Mouse (Mus musculus): ENCODE results near the gene Hipk2. TPM values are rescaled to one million over a fixed set of nuclear protein-coding genes. Genes with fewer than 3 reads are reported as not detected.

Hipk2 gene
- total RNA-seq, 2 experiments from 2014 or later, result 55.9 to 59.9 TPM

DNA sequence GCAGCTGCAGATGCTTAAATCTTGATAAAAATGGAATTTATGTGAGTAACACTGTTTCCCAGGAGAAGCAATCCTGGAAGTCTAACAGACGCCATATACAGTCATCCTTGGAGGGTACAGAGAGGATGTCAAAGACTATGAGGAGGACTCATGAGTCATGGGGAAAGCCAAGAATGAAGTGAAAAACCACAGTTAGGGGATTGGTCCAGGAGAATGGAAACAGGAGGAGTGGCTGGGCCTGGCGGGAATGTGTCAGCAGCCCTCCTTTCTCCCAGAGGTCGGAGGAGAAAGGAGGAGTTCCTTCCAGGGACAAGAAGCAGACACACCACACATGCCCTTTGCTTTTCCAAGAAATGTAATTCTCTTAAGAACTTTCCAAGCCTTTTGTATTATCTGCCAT is 46.5 kb downstream of the Hipk2 start:
- Histone ChIP-seq H3K4me3 (no peak overlapping the region), H3K27ac (no peak overlapping the region)
- TF ChIP-seq CTCF (conservative IDR thresholded peaks at IDR 0.05), result no peak
- no peak for DNase-seq (ENCODE audit: low spot score in 2 of 2)

DNA sequence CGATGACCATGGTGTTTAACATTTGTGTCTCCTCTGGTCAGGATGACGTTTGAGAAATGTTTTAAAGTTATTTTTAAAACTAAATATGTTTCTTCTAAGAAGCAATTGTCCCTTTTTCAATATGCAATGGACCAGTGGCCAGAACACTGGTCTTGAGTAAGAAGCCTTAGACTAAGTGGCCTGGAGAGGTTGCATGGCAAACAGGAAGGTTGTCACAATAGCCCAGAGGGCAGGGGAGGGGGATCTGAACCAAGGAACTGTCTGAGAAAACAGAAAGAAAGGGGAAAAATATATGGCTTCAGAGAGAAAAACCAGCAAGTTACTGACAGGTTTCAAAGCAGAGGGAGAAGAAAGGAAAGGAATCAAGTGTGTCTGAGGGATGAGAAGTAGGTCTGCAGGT is 47.8 kb downstream of the Hipk2 start:
- Histone ChIP-seq H3K4me3 (no peak overlapping the region), H3K27ac (no peak overlapping the region)
- DNase-seq (ENCODE audit: low spot score in 2 of 2), result no peak
- TF ChIP-seq CTCF (conservative IDR thresholded peaks at IDR 0.05), result no peak

DNA sequence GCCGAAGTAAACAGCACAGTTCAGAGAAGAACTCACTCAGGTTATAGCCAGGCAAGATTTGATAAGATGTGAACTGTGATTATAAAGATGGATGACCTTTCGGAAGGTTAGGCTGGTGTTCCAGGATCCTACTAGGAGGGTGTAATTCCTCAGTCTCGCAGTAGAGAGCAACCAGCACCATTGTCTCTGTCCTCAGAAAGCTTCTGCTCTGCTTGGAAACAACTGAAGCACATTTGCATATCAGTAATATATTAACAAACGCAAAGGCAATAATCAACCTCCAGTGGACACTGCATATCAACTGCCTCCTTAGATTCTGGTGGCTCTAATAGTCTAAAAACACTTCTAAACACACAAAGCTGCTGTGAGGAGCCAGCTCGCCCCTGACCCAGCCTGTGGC is 48.5 kb downstream of the Hipk2 start:
- no peak overlapping the region for H3K27ac ChIP-seq
- H3K4me3 ChIP-seq, result no peak overlapping the region
- peak; percentile 34 for TF ChIP-seq CTCF (conservative IDR thresholded peaks at IDR 0.05)
- DNase-seq (ENCODE audit: low spot score in 2 of 2), result no peak

DNA sequence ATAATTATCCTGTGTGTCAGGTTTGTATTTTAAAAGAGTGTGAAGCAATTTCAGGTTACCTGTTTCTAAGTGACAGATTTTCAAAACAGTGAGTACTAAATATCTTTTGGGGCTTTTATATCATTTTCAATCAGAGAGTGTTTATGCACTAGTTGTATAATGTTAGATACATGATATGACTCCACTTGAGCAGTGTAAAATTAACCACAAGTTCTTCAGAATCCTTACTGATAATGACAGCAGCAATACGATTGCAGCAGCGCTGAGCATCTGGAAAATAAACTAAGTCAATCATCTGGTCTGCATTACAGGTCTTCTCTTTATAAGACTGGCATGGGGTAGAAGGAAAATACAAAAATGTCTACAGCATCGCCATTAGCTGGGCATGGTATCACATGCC is 49.1 kb downstream of the Hipk2 start:
- no peak for TF ChIP-seq CTCF (conservative IDR thresholded peaks at IDR 0.05)
- DNase-seq (ENCODE audit: low spot score in 2 of 2), result no peak
- Histone ChIP-seq H3K27ac (no peak overlapping the region), H3K4me3 (no peak overlapping the region)

- TF ChIP-seq CTCF (conservative IDR thresholded peaks at IDR 0.05), result no peak
Observed at GRCm38 (mm10) chr6:38825886-38826285, 50.1 kb downstream of the Hipk2 start.

DNA sequence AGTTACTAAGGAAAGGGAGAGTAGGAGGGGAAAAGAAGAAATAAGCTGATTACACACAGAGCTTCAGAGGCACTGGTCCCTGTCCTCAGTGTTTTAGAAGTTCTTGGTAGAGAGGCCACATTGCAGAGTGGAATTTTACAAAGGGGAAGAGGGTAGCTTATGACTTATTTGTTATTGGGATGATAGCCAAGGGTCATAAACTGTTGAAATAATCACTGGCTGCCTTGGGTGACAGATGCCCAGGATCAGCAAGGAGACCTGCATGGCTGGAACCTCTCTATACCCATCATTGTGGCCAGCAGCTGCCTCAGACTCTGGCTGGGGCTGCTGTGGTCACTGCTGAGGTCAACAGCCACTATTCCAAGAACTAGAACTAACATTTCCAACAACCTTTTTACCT is 52.1 kb downstream of the Hipk2 start:
- Histone ChIP-seq H3K27ac (no peak overlapping the region), H3K4me3 (no peak overlapping the region)
- no peak for TF ChIP-seq CTCF (conservative IDR thresholded peaks at IDR 0.05)
- DNase-seq (ENCODE audit: low spot score in 2 of 2), result no peak

More at GRCm38 (mm10) chr6:38825886-38826285, 50.1 kb downstream of the Hipk2 start:
- Histone ChIP-seq H3K4me3 (no peak overlapping the region), H3K27ac (no peak overlapping the region)
- no peak for DNase-seq (ENCODE audit: low spot score in 2 of 2)

GRCm38 (mm10) chr6:38823164-38823563 is 52.8 kb downstream of the Hipk2 start:
- Histone ChIP-seq H3K27ac (no peak overlapping the region), H3K4me3 (no peak overlapping the region)
- TF ChIP-seq CTCF (conservative IDR thresholded peaks at IDR 0.05), result no peak
- DNase-seq (ENCODE audit: low spot score in 2 of 2), result no peak

- no peak overlapping the region for H3K27ac ChIP-seq
- peak in 1 of 2 experiments; percentile 7 for DNase-seq (ENCODE audit: low spot score in 2 of 2)
- H3K4me3 ChIP-seq, result no peak overlapping the region
- TF ChIP-seq CTCF (conservative IDR thresholded peaks at IDR 0.05), result no peak
Observed at GRCm38 (mm10) chr6:38821686-38822085, 54.3 kb downstream of the Hipk2 start.

DNA sequence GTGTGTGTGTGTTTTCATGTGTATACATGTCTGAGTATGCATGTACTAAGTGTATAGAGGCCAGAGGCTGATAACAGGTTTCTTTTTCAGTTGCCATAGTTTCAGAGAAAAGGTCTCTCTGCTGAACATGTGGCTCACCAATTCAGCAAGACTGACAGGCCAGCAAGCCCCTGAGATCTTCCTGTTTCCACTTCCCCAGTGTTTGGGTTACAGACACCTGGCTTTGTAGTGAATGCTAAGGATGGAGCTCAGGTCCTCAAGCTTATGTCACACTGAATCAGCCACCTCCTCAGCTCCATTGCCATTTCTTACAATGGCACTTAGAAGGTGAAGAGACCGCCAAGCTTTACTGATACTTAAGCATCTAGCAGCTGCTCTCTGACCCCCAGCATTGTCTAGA is 55.1 kb downstream of the Hipk2 start:
- no peak for DNase-seq (ENCODE audit: low spot score in 2 of 2)
- TF ChIP-seq CTCF (conservative IDR thresholded peaks at IDR 0.05), result no peak
- no peak overlapping the region for H3K4me3 ChIP-seq
- H3K27ac ChIP-seq, result no peak overlapping the region

GRCm38 (mm10) chr6:38816216-38816615 is 59.7 kb downstream of the Hipk2 start:
- DNase-seq (ENCODE audit: low spot score in 2 of 2), result no peak
- TF ChIP-seq CTCF (conservative IDR thresholded peaks at IDR 0.05), result no peak
- Histone ChIP-seq H3K27ac (peak overlapping the region; percentile 76), H3K4me3 (no peak overlapping the region)

DNA sequence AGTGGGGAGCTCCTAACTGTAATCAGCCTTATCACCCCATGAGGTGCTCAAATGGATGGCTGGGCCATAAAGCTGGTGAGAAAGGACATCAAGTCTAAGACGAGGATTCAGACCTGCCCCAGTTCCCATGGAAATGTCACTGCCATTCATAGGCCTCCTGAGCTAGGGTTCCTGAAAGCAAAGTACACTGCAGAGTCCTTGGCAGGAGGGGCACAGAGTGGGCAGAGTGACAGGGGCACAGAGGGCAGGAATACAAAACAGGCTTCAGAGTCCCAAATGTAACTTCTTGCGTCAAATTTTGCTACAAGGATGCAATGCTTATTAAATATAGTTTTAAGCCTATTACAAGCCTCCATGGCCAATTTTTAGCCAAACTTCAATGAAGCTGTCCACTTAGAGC is 60.4 kb downstream of the Hipk2 start:
- TF ChIP-seq CTCF (conservative IDR thresholded peaks at IDR 0.05), result no peak
- DNase-seq (ENCODE audit: low spot score in 2 of 2), result peak; percentile 20 to 52
- H3K4me3 ChIP-seq, result no peak overlapping the region
- H3K27ac ChIP-seq, result peak overlapping the region; percentile 76

DNA sequence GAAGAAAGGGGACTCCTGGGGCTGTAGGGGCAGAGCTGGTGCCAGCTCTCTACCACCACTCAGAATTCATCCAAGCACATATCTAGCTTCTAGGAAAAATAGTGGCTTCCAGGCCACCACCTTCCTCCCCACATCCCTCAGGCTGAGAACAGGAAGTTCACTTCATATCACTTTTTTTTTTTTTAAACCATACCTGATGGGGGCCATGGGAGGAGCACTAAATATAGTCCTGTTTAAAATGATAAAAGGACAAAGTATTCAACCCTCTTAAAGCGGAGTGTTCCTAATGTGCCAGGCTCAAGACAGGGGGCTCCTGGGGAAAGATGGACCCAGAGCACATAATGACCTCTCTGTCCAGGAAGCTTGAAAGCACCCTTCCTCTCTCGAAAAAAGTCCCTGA is 61.3 kb downstream of the Hipk2 start:
- peak overlapping the region; percentile 76; the same call in 1 of the 2 replicates for H3K27ac ChIP-seq
- TF ChIP-seq CTCF (conservative IDR thresholded peaks at IDR 0.05), result no peak
- DNase-seq (ENCODE audit: low spot score in 2 of 2), result no peak
- no peak overlapping the region for H3K4me3 ChIP-seq

GRCm38 (mm10) chr6:38811459-38812145 is 64.4 kb downstream of the Hipk2 start:
- H3K27ac ChIP-seq, result no peak overlapping the region
- no peak for TF ChIP-seq CTCF (conservative IDR thresholded peaks at IDR 0.05)
- DNase-seq (ENCODE audit: low spot score in 2 of 2), result no peak
- H3K4me3 ChIP-seq, result no peak overlapping the region

GRCm38 (mm10) chr6:38810121-38810475 is 65.9 kb downstream of the Hipk2 start:
- no peak overlapping the region; the same call in 1 of the 2 replicates for H3K27ac ChIP-seq
- TF ChIP-seq CTCF (conservative IDR thresholded peaks at IDR 0.05), result no peak
- H3K4me3 ChIP-seq, result no peak overlapping the region
- DNase-seq (ENCODE audit: low spot score in 2 of 2), result no peak
